26 mouse cellular contexts compared by ENCODE assay signal in the genomic region with DNA sequence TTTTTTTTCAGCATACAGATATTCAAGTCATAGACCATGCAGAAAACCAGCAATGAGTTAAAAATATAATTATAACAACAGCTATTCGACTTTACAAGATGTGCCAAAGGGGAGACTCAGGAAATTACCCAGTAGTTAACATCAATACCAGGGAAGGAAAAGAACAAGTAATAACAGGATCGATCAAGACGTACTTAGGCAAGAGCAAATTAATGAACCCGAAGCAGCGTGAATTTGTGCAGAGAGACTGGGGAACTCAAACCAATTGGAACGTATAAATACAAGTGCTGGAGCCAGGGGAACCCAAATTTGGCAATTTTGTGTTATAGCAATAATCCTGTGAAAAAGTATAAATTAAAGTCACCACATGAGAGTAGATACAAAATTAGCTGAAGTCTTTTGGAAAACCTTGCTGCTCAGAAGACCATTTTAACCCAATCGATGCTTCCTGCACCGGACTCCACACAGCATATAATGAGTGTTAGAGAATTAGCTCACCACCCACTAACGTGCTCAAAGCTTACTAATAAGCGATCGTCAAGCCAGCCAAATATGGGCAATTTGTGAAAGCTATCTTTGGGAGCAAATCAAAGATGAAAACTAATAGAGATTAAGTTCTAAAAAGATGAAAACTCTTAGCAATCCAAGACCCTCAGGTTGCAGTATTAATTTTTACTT. TPM values are rescaled to one million over a fixed set of nuclear protein-coding genes. Genes with fewer than 3 reads are reported as not detected.
"Had no signal": no experiment of that assay in that cellular context is flagged by ENCODE, and none has a peak within 500 bp of the region (broad histone marks: within the 10 kb centered on the region; RNA-seq: fewer than 3 reads in every experiment).

No protein-coding gene starts in this region.

- H3K4me1 ChIP-seq: heart, embryonic 10.5 days; heart, embryonic 12.5 days; hindbrain, embryonic 10.5 days; intestine, embryonic 15.5 days; limb, embryonic 10.5 days; limb, embryonic 12.5 days; liver, embryonic 13.5 days had no signal

- H3K27ac ChIP-seq: gastrocnemius, adult 2 months; heart, embryonic 10.5 days; hindbrain, embryonic 10.5 days; hindbrain, embryonic 14.5 days; intestine, embryonic 15.5 days; left cerebral cortex, adult 2 months; limb, embryonic 10.5 days; limb, embryonic 12.5 days; liver, embryonic 13.5 days had no signal

- H3K9ac ChIP-seq: heart, embryonic 12.5 days; hindbrain, embryonic 14.5 days; intestine, embryonic 15.5 days; limb, embryonic 12.5 days; liver, embryonic 13.5 days had no signal

- H3K9me3 ChIP-seq: heart, embryonic 10.5 days; heart, embryonic 12.5 days; hindbrain, embryonic 10.5 days; intestine, embryonic 15.5 days; limb, embryonic 10.5 days; limb, embryonic 12.5 days; liver, embryonic 13.5 days had no signal

- H3K4me3 ChIP-seq: gastrocnemius, adult 2 months; heart, embryonic 10.5 days; heart, embryonic 12.5 days; hindbrain, embryonic 10.5 days; intestine, embryonic 15.5 days; left cerebral cortex, adult 2 months; limb, embryonic 10.5 days; limb, embryonic 12.5 days; liver, embryonic 13.5 days had no signal

- H3K36me3 ChIP-seq: heart, embryonic 10.5 days; heart, embryonic 12.5 days; hindbrain, embryonic 10.5 days; intestine, embryonic 15.5 days; limb, embryonic 10.5 days; limb, embryonic 12.5 days; liver, embryonic 13.5 days had no signal

- DNase-seq: gastrocnemius, adult 2 months; gastrocnemius, postnatal 10 days; gastrocnemius, postnatal 25 days; heart, adult 18-20 months; heart, postnatal 10 days; heart, postnatal 4 days; kidney, adult 18-20 months; kidney, adult 8-10 months; kidney, postnatal 10 days; kidney, postnatal 25 days; kidney, postnatal 4 days; layer of hippocampus, adult 9-11 months; liver; liver, embryonic 13.5 days had no signal

- ATAC-seq: inflammation-experienced regulatory T-cells, adult 6 months; intestine, embryonic 15.5 days; intestine, postnatal 0 days had no signal

- H3K4me2 ChIP-seq: heart, embryonic 12.5 days; hindbrain, embryonic 14.5 days; intestine, embryonic 15.5 days; limb, embryonic 12.5 days; liver, embryonic 11.5 days; liver, embryonic 13.5 days had no signal

- H3K27me3 ChIP-seq: heart, embryonic 12.5 days; intestine, embryonic 15.5 days; limb, embryonic 12.5 days; liver, embryonic 13.5 days had no signal

RNA-seq across cellular contexts. Expression of gene Agtr1a, which starts 11.4 kb away (rescaled TPM):
- total RNA-seq: granulocyte monocyte progenitor cell, adult 5-6 weeks had no signal
- polyA plus RNA-seq: inflammation-experienced regulatory T-cells, adult 6 months had no signal
